Mouse (Mus musculus) activated CD4-positive, CD25-positive, alpha-beta regulatory T cell, adult 4 months (primary cell): ENCODE measurements at regions not wholly inside any gene's neighbourhood (a gene's known extent, or its start where the extent isn't known, plus 50 kb on each side); places are given as distances from the start of the nearest gene placed in this dataset.

ENCODE experiments used
- ATAC-seq: one replicate; pipeline ENCODE4 v1.8.0; 2017

GRCm38 (mm10) chr10:96786903-96787571, 170.2 kb downstream of the Btg1 start:
- peak; percentile 99 for ATAC-seq

GRCm38 (mm10) chr10:96787572-96787946, 170.8 kb downstream of the Btg1 start:
- peak; percentile 41 for ATAC-seq

GRCm38 (mm10) chr10:96788352-96789016, 171.7 kb downstream of the Btg1 start:
- ATAC-seq: no peak

GRCm38 (mm10) chr10:96797116-96797515, 180.3 kb downstream of the Btg1 start:
- ATAC-seq: no peak

DNA sequence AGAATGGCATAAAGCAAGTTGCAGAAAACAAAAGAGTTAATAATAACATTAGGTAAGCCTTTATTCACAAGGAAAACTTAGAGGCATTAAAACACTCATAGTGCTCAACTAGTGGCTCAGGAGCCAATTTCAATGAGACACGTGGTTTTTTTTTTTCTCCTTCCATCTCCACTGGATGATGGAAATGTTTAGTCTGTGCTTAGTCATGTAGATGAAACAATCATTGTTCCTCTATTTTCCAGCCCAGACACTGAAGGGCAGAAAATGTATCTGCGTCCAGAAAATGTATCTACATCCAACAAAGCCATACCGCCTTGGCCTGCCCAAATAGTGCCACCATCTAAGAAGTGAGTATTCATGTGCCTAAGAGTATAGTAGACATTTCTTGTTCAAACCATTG, 184.0 kb downstream of the Btg1 start:
- ATAC-seq: no peak

DNA sequence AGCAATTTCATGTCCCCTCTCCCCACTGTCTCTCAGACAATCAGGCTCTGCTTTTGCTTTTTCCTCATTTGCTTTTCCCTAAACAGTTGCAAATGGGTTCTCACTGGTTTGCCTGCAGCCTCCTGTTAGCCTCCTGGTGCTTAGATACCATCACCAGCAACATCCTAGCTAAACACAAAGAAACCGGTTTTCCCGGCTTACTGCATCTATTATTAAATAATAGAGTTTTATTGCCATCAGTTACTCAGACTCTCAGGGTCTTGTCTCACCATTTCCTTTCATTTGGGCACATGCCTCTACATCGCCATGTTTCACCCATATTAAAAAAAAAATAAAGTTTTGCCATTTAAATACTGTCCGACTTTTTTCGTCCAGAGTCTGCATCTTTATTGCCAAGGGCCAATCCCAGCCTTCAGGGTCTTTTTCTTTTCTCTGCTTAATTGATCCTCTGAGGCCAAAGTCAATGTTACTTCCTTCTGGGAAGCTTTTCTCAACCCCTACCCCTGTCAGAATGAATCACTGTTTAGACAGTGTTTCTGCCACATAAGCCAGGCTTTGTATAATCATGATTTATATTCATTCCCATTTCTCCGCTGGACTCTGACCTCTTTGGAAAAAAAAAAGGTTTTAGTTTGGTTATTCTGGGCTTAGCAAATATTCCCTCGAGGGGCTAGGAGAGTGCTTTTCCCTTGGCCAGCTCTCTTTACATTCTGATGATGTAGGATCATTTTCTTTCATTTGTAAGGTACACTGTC, 187.4 kb downstream of the Btg1 start:
- no peak for ATAC-seq

- no peak for ATAC-seq
These were observed 189.8 kb downstream of the Btg1 start for GRCm38 (mm10) chr10:96806579-96806978.

GRCm38 (mm10) chr10:96821852-96822251, 205.0 kb downstream of the Btg1 start:
- no peak for ATAC-seq

- peak; percentile 79 for ATAC-seq
These were observed 205.8 kb downstream of the Btg1 start for GRCm38 (mm10) chr10:96822344-96823335.

- no peak for ATAC-seq
These were observed 209.5 kb downstream of the Btg1 start for GRCm38 (mm10) chr10:96826234-96826788.

DNA sequence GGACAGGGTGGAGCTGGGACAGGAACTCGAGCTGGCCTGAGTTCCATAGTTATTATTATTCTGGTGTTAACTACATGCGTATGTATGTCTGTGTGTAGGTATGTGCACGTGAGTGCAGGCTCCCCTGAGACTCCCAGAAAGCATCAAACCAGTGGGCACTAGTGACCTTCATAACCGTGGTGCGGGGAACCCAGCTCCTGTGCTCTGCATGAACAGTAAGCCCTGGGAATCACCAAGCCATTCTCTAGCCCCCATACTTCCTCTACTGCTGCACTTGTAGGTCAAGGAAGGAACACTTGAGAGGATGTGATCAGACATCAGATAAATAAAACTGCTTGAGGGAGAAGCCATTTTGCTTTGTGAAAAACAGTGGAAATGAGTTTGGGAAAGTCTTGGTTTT, 211.2 kb downstream of the Btg1 start:
- ATAC-seq: no peak

DNA sequence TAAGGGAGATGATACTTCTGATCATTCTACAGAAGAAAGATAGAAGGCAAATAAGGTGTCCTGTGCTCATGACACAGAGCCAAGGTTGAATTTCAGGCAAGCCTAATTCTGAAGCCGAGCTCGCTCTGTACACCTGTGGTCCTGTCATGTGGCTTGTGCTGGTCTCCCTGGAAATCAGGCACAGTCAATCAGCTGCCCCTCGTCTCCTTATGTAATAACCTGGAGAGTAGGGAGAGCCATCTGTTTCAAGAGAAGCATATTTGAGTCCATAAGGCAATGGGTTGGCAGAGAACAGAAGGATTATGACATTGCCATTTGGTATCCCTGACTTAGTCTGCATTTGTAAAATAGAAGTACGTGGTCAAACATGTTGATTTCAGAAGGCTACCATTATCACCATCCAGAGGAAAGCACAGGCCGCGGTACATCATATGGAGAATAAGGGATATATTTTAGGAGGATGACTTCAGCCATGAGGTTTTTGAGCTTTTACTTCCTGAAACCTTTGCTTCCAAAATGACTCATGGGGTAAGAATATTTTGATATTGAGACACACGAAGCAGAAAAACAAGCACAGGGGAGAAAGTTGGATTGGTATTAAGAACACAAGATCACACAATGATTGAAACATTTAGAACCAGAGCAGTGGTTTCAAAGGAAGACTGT, 211.9 kb downstream of the Btg1 start:
- ATAC-seq: no peak

GRCm38 (mm10) chr10:96831071-96831470, 214.3 kb downstream of the Btg1 start:
- no peak for ATAC-seq

DNA sequence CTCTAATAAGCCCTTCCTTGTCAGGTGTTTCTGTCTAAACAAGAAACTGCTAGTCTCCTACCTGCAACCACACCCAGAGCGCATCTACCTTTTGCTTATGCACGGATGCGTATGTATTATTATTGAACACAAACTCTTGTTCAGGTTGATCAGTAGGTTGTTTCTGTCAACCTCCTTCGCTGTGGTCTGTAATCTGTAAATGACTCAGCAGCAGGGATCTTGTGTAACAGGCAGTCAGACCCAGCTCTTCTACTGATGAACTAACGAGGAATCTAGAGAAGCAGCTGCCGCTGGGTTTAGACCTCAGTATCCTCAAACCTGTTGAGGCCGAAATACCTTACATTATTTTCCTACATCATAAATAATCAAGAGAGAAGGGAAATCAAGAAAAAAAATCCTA, 220.4 kb downstream of the Btg1 start:
- no peak for ATAC-seq

- no peak for ATAC-seq
These were observed 224.3 kb downstream of the Btg1 start for GRCm38 (mm10) chr10:96841128-96841527.

GRCm38 (mm10) chr10:96841956-96842355, 225.2 kb downstream of the Btg1 start:
- no peak for ATAC-seq

DNA sequence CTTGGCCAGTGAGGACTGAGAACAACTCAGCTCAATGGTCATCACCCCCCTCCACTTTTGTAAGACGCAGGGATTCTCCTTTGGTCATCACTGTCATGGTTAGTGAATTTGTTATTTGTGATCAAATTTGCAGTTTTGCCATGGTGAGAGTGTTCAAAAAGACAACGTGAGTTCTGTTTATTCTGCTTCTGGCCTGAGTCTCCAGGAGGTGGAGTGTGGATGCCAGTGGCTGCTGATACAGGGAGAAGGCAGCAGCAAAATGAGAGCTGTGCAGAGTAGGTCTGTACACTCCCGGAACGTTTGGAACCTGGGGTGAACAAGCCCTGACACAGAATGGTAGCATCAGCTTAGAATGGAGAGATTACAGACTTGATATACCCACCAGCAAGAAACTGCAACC, 229.1 kb downstream of the Btg1 start:
- ATAC-seq: no peak

GRCm38 (mm10) chr10:96847028-96847427, 230.2 kb downstream of the Btg1 start:
- ATAC-seq: no peak

DNA sequence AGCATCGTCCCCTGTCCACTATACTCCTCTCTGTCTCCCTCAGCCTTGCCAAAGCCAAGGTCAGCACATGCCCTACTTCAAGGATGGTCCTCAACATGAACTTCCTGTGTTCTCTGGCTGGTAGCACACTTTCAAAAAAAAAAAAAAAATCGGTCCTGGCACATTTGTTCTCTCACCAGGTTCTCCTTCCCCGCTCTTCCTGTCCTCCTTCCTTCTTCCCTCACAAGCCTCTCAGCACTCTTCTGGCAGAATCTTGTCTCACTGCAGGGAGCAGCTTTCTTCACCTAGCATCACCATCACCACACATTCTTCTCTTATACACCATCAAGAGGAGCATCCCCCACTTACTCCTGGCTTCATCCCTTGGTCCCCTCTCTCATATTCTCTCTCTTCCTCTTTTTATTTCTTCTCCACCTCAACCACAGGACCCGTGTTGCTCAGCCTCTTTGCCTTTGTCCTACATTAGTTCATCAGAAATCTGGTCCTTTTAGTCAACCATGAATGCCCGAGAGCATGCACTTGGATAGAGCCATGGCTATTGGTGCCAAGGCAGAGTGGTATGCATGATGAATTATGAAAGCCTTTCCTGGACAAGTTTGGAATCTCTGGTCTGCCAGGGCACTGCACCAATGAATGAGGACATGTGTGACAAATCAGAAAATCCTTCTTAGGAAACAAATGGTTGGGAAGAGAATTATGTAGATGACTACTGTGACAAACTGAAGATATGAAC, 230.8 kb downstream of the Btg1 start:
- no peak for ATAC-seq

GRCm38 (mm10) chr10:96848496-96848895, 231.7 kb downstream of the Btg1 start:
- ATAC-seq: no peak

DNA sequence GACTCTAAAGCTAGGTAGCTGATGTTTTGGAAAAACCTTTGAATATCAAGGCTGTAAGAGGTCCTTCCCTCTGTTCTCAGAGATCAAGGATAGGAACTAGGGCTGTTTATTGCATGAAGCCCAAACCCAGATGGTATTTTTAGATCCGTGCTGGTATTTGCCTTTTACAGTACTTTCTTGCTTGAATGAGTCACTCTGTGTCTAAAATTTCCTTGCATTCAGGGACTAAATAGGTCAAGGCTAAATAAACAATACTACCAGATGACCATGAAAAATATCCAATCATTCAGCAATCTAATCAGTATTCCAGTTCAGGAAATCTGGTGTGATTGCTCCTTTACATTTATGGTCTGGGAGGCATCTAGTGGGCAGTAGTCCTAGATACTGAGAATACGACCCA, 243.6 kb downstream of the Btg1 start:
- ATAC-seq: no peak
